Mouse (Mus musculus): ENCODE results near the gene Pcx.

Gene Pcx

Small RNA genes lying within 50 kb of the gene (microRNA-seq; reads per million reads assigned to microRNA genes)
- gene Mir6986 = 0.46 to 0.74 reads per million in 2 experiments
